ENCODE assay signal across 23 mouse cellular contexts in the genomic region with DNA sequence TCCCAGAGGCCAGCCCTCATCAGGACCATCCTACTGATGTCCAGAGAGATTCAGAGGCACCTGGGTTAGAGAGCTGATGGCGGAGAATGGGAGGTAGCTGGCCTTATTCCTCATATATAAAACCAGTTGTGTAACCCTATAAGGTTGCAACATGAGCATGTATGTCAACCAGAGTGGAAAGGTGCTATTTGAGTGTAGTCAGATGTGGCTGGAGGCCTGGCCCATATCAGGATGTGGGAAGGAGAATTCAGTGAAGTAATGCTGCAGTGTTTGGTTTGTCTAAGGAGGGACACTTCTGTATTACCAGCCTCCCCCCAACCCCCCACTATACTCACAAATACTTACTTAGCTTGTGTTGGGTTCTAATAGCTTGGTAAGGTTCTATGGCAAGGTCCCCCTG. TPM values are rescaled to one million over a fixed set of nuclear protein-coding genes. Genes with fewer than 3 reads are reported as not detected.
"Had no signal": no experiment of that assay in that cellular context is flagged by ENCODE, and none has a peak within 500 bp of the region (broad histone marks: within the 10 kb centered on the region; RNA-seq: fewer than 3 reads in every experiment).

No protein-coding gene starts in this region.

- H3K9me3 ChIP-seq: neural tube, embryonic 15.5 days; stomach, embryonic 15.5 days had no signal

- H3K27me3 ChIP-seq: neural tube, embryonic 15.5 days; stomach, embryonic 15.5 days had no signal

- H3K27ac ChIP-seq: neural tube, embryonic 15.5 days; stomach, embryonic 15.5 days; stomach, postnatal 0 days had no signal

- H3K36me3 ChIP-seq: neural tube, embryonic 15.5 days; stomach, embryonic 15.5 days had no signal

- H3K9ac ChIP-seq: neural tube, embryonic 15.5 days; stomach, embryonic 15.5 days had no signal

- H3K4me3 ChIP-seq: neural tube, embryonic 15.5 days; stomach, embryonic 15.5 days had no signal

- H3K4me2 ChIP-seq: neural tube, embryonic 15.5 days; stomach, embryonic 15.5 days had no signal

- DNase-seq: retina, postnatal 1 day; right cerebral cortex, adult 18-20 months; right cerebral cortex, postnatal 14 days; right cerebral cortex, postnatal 25 days; right cerebral cortex, postnatal 4 days; spleen, adult 18-20 months; thymus, adult 18-20 months; thymus, adult 2 months; thymus, postnatal 14 days; thymus, postnatal 25 days; thymus, postnatal 36 days; thymus, postnatal 4 days had no signal

RNA-seq across cellular contexts. Expression of gene Cldn24, which starts 17.7 kb away (rescaled TPM):
- total RNA-seq: neutrophil, adult 5-6 weeks had no signal
- polyA plus RNA-seq: neural tube, embryonic 14.5 days; neural tube, embryonic 15.5 days; spleen, adult 2 months; stomach, embryonic 14.5 days; stomach, embryonic 15.5 days; stomach, embryonic 16.5 days; stomach, postnatal 0 days; thymus, adult 2 months; thymus, postnatal 0 days; urinary bladder, adult 2 months had no signal

RNA-seq across cellular contexts. Expression of gene Cldn22, which starts 20.0 kb away (rescaled TPM):
- total RNA-seq: neutrophil, adult 5-6 weeks had no signal
- polyA plus RNA-seq: neural tube, embryonic 14.5 days; neural tube, embryonic 15.5 days; small intestine, adult 2 months; stomach, embryonic 14.5 days; stomach, embryonic 15.5 days; stomach, embryonic 16.5 days; stomach, postnatal 0 days; thymus, postnatal 0 days had no signal
